Mouse (Mus musculus) layer of hippocampus, adult 6 months (tissue): Measurements from ENCODE around the gene Slc22a17. TPM values are rescaled to one million over a fixed set of nuclear protein-coding genes. Genes with fewer than 3 reads are reported as not detected.

Experiments used
- long read RNA-seq, 2 experiments: library from polyadenylated mRNA; unstranded; transcript quantifications; one replicate each; pipeline ENCODE4 v2.0.0; 2019 to 2020
- microRNA-seq: library from miRNA; unstranded; fragments of <30 nt; microRNA quantifications from one replicate; pipeline ENCODE4 v1.2.0, GENCODE M21; 2020
- polyA plus RNA-seq: library from polyadenylated mRNA; unstranded; fragments of <200 nt; fragmentation: Nextera tagmentation; gene quantifications from 2 replicates; pipeline ENCODE4 v1.2.3, GENCODE M21; 2021

Slc22a17 gene
- 142 and 162 TPM in 2 replicates for polyA plus RNA-seq
- long read RNA-seq, experiment 1, transcript Slc22a17-208 (10 exons, 2,348 nt) = minor isoform, 9 of 172 reads
- long read RNA-seq, experiment 1, transcript Slc22a17-210 (10 exons, 2,340 nt) = major isoform, 56 of 172 reads
- long read RNA-seq, experiment 1, partial matches to known transcripts = 68 of 172 reads
- long read RNA-seq, experiment 1, other reads (novel, unspliced or antisense) = 39 of 172 reads
- long read RNA-seq, experiment 2, transcript Slc22a17-210 (10 exons, 2,340 nt) = major isoform, 171 of 312 reads
- long read RNA-seq, experiment 2, transcript Slc22a17-208 (10 exons, 2,348 nt) = minor isoform, 33 of 312 reads
- long read RNA-seq, experiment 2, partial matches to known transcripts = 90 of 312 reads
- long read RNA-seq, experiment 2, other reads (novel, unspliced or antisense) = 16 of 312 reads

GRCm38 (mm10) chr14:54912886-54913285, at the start of gene Slc22a17:
Slc22a17 (minus strand) TSS chr14:54913132.

GRCm38 (mm10) chr14:54935904-54936830, 23.2 kb upstream of the Slc22a17 start, which contains the start of gene Cmtm5:
Cmtm5 (plus strand) TSS chr14:54936261.

GRCm38 (mm10) chr14:54932645-54933150, 19.8 kb upstream of the Slc22a17 start, which contains the start of gene Il25:
Il25 (plus strand) TSS chr14:54932695.

GRCm38 (mm10) chr14:54925349-54926342, 12.7 kb upstream of the Slc22a17 start, which contains the start of gene Efs:
Efs (minus strand) TSS chr14:54926126.

GRCm38 (mm10) chr14:54892200-54892599, 20.7 kb downstream of the Slc22a17 start, which contains the start of gene Pabpn1:
Pabpn1 (plus strand) TSS chr14:54892500.

GRCm38 (mm10) chr14:54883154-54884021, 29.5 kb downstream of the Slc22a17 start, which contains the start of the genes Bcl2l2 and Gm20521:
Bcl2l2 (plus strand) TSS chr14:54883377.
Gm20521 (plus strand) TSS chr14:54883441.

GRCm38 (mm10) chr14:54877048-54877715, 35.8 kb downstream of the Slc22a17 start, which contains the start of gene Ppp1r3e:
Ppp1r3e (minus strand) TSS chr14:54877550.

GRCm38 (mm10) chr14:54870861-54871260, 42.1 kb downstream of the Slc22a17 start, which contains the start of gene Homez:
Homez (minus strand) TSS chr14:54870961.

Small RNAs within 50 kb of the gene (microRNA-seq; reads per million reads assigned to microRNA genes)
- gene Mir208a = not detected

Other genes starting within 250 kb of the Slc22a17 start
- gene 1700123O20Rik, start 226.9 kb downstream of the Slc22a17 start, polyA plus RNA-seq = 45.3 and 57.3 TPM in 2 replicates
- gene Acin1, start 226.2 kb downstream of the Slc22a17 start, polyA plus RNA-seq = 33.5 and 35.4 TPM in 2 replicates
- gene Gm29776, start 214.3 kb downstream of the Slc22a17 start, polyA plus RNA-seq = 0.05 TPM in 1 of 2 replicates, not detected in the other
- gene Cebpe, start 201.0 kb downstream of the Slc22a17 start, polyA plus RNA-seq = not detected in 2 replicates
- 24.6 and 27.1 TPM in 2 replicates for gene Slc7a8, start 131.2 kb downstream of the Slc22a17 start, polyA plus RNA-seq
- gene Rnf212b, start 99.0 kb downstream of the Slc22a17 start, polyA plus RNA-seq = not detected in 2 replicates
- 7.2 and 7.3 TPM in 2 replicates for gene Homez, start 42.2 kb downstream of the Slc22a17 start, polyA plus RNA-seq
- 5.0 and 6.8 TPM in 2 replicates for gene Ppp1r3e, start 35.6 kb downstream of the Slc22a17 start, polyA plus RNA-seq
- gene Bcl2l2, start 29.8 kb downstream of the Slc22a17 start, polyA plus RNA-seq = 5.8 TPM in 2 replicates
- gene Gm20521, start 29.7 kb downstream of the Slc22a17 start, polyA plus RNA-seq = not detected in 2 replicates
- gene Pabpn1, start 20.6 kb downstream of the Slc22a17 start, polyA plus RNA-seq = 15.8 and 16.7 TPM in 2 replicates
- gene Efs, start 13.0 kb upstream of the Slc22a17 start, polyA plus RNA-seq = 2.9 and 3.2 TPM in 2 replicates
- gene Il25, start 19.6 kb upstream of the Slc22a17 start, polyA plus RNA-seq = 0.35 and 0.73 TPM in 2 replicates
- 137 and 147 TPM in 2 replicates for gene Cmtm5, start 23.1 kb upstream of the Slc22a17 start, polyA plus RNA-seq
- gene Myh6, start 53.8 kb upstream of the Slc22a17 start, polyA plus RNA-seq = 1.9 and 4.0 TPM in 2 replicates
- gene Gm17428, start 63.8 kb upstream of the Slc22a17 start, polyA plus RNA-seq = not detected in 2 replicates
- 26.7 and 28.7 TPM in 2 replicates for gene Myh7, start 81.5 kb upstream of the Slc22a17 start, polyA plus RNA-seq
- 68.5 and 69.0 TPM in 2 replicates for gene Ngdn, start 102.3 kb upstream of the Slc22a17 start, polyA plus RNA-seq
- gene Zfhx2, start 179.2 kb upstream of the Slc22a17 start, polyA plus RNA-seq = 4.2 and 4.6 TPM in 2 replicates
- gene Thtpa, start 181.7 kb upstream of the Slc22a17 start, polyA plus RNA-seq = 14.7 and 14.9 TPM in 2 replicates
- gene Ap1g2, start 193.5 kb upstream of the Slc22a17 start, polyA plus RNA-seq = 0.68 and 0.72 TPM in 2 replicates
- 35.2 and 35.4 TPM in 2 replicates for gene Jph4, start 203.8 kb upstream of the Slc22a17 start, polyA plus RNA-seq